ENCODE assay signal across 8 mouse cellular contexts in the genomic region with DNA sequence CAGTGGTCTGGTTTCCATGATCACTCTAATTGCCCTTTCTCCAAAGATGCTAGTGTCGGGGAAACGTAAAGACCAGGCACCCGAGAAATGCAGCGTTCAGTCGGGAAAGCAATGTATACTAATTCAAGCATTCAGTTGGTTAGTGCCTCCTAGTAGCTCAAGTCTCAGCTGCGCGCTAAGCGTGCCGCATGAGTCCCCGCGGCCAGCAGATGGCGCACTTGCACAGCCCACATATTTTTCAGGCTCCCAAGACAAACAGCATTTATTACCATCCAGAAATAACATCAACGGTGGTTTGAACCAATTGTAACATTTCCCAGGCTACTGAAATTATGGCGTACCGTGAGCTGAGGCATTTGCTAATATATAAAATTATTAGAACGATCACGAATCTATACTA.
A peak's percentile ranks its signal among the peaks of the same experiment; 100 is the strongest.
DNase-seq lines count a peak whose midpoint lies in the region; ATAC-seq lines count a peak whose summit lies in the region.

No protein-coding gene starts in this region.

- no peak overlapping the region for H3K4me3 ChIP-seq in midbrain, embryonic 15.5 days

- H3K27ac ChIP-seq in midbrain, embryonic 15.5 days, result no peak overlapping the region

- H3K36me3 ChIP-seq in midbrain, embryonic 15.5 days (replicated peaks), result no peaks in the 10 kb centered on the region

- H3K9ac ChIP-seq in midbrain, embryonic 15.5 days, result no peak overlapping the region

- H3K27me3 ChIP-seq in midbrain, embryonic 15.5 days (replicated peaks), result no peaks in the 10 kb centered on the region; the same call in 1 of the 2 replicates

- intact Hi-C loops in left cerebral cortex, postnatal 25 days (cut with DNase I), result loop anchor here (1.0 to 5.0 kb wide), 5 partner anchors 347 to 578 kb away; no protein-coding TSS in a partner anchor

- ATAC-seq in midbrain, embryonic 15.5 days (replicated peaks), result peak; percentile 92

- H3K4me2 ChIP-seq in midbrain, embryonic 15.5 days, result no peak overlapping the region

- DNase-seq in heart, adult 18-20 months, result peak; percentile 7 to 78
- DNase-seq in heart, adult 11 months, result no peak
- DNase-seq in cerebellum, adult 8-10 months, result peak; percentile 58
- DNase-seq in frontal cortex, postnatal 10 days (ENCODE audit: low spot score in 2 of 2), result peak; percentile 58 to 85
- DNase-seq in kidney, adult 18-20 months, result peak; percentile 78
- peak; percentile 86 to 87 for DNase-seq in left cerebral cortex, postnatal 25 days (ENCODE audit: low spot score in 2 of 2)
- DNase-seq in spleen, postnatal 14 days (ENCODE audit: low spot score in 2 of 2), result peak; percentile 10 to 41

- WGBS in midbrain, embryonic 15.5 days, result 12% methylated on average over 17 of the region's 17 CpGs

- H3K4me1 ChIP-seq in midbrain, embryonic 15.5 days, result no peaks in the 10 kb centered on the region

- no peaks in the 10 kb centered on the region for H3K9me3 ChIP-seq in midbrain, embryonic 15.5 days
